Mouse (Mus musculus) ovary, postnatal 10 days (tissue): Measurements from ENCODE around the gene Pygm.

Experiments used
- DNase-seq: peaks from one replicate; pipeline ENCODE4 v3.0.0; 2022; ENCODE audit warnings: low spot score

The Pygm gene

DNA sequence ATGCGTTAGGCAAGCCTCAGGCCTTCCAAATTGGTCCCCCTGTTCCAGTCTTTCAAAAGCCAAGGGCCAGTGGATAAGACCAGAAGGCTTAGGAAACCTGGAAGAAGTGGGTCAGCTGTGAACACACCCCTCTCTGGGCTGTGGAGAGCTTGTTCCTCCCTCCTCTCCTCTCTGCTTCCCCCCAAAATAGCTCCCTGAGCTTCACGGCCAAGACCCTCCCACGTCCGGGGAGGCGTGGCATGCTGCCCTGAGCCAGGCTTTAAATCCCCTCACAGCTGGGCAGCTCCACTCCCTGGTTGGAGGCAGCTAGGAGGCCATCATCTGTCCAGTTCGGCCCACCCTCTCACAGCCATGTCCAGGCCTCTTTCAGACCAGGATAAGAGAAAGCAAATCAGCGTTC is at the start of gene Pygm:
Pygm (plus strand) TSS at position 272 of the 400 bp plus-strand sequence.
- DNase-seq: peak; percentile 59

DNA sequence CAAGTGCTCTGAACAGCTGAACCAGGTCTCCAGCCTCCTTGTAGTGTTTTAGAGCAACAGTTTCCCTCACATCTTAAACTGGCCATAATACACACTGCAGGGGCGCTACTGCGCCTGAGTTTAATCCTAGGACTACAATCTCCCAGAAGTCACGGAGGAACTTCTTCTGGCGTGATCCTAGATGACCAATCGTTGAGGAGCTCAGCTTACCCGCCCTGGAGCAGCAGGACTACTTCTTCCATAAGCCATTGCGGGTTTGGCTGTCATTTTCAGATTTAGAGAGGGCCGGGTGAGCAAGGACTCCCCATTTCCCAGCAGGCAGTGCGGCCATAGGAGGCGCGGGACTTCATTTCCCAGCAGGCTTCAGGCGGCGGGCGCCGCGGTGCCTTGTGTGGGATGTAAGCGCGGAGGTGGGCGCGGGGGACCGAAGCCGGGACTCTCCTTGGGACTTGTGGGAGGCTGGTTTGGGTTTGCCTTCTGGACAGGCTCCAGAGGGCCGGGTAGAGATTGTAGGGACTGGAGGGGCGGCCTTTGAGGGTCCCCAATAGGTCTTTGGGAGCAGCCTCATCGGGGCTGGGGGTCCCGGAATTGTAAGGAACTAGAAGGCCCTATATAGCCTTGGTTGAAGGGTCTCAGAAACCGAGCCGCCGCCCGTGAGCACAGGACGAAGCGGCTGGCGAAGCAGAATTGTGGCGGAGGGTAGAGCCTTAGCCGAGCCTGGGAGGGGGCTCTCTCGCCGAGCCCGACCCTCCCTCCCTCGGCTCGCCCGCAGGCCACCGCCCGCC is 49.3 kb upstream of the Pygm start, which contains the start of gene Men1:
Men1 (plus strand) TSS at position 307 of the 785 bp plus-strand sequence.
- peak; percentile 77 for DNase-seq

DNA sequence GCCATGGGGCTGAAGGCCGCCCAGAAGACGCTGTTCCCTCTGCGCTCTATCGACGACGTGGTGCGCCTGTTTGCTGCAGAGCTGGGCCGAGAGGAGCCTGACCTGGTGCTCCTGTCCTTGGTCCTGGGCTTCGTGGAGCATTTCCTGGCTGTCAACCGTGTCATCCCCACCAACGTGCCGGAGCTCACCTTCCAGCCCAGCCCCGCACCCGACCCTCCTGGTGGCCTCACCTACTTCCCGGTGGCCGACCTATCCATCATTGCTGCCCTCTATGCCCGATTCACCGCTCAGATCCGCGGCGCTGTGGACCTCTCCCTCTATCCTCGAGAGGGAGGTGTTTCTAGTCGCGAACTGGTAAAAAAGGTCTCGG is 48.8 kb upstream of the Pygm start:
- DNase-seq: no peak

DNA sequence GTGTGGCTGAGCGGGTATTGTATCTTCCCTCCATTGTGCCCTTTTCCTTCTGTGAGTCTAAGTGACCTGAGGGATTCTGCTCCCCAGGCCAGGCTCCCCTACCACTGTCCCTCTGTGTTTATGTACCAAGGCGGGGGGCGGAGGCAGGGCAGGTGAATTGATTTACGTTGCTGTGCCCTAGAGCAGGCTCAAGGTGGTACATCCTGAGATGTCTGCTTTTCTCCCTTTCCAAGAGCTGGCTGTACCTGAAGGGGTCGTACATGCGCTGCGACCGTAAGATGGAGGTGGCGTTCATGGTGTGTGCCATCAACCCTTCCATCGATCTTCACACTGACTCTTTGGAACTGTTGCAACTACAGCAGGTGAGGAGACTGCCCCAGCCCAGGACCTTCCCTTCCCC is 47.3 kb upstream of the Pygm start:
- DNase-seq: no peak

DNA sequence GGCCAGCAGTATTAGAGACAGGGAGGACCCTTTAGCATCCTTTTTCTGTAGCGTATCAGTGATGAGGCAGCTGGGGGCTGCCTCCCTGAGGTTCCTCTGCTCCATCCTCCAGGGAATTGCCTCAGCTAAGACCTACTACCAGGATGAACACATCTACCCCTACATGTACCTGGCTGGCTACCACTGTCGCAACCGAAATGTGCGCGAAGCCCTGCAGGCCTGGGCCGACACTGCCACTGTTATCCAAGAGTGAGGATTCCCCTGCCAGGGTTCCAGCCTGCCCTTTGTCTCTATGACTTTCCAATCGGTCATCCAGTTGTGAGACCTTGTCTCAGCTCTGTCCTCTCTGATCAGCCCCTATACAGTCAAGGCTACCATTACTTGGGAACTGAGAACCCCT is 46.0 kb upstream of the Pygm start:
- DNase-seq: no peak

DNA sequence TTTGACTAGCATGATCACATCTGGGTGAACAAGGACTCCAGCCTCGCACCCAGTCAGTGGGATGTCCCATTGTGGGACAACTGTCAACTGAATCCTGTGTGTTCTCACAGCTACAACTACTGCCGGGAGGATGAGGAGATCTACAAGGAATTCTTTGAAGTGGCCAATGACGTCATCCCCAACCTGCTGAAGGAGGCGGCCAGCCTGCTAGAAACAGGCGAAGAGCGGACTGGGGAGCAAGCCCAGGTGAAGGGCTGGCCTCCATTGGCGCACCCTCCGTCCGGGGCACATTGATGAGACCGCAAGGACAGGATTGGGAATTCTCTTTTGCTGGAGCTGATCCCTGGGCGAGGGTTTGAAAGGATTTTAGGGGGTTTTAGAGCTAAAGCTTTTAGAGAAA is 45.5 kb upstream of the Pygm start:
- DNase-seq: no peak

DNA sequence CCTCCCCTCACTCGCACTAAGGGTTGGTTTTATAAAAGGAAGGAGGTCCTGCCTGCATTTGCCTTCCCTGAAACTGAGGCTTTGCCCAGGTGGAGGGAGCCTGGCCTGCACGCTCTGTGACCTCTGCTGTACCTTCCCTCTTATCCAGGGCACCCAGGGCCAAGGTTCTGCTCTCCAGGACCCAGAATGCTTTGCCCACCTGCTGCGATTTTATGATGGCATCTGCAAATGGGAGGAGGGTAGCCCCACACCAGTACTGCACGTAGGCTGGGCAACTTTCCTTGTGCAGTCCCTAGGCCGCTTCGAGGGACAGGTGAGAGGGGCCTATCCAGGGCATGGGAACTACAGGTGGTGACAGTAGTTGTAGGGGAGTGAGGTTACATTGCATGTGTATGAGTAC is 45.0 kb upstream of the Pygm start:
- no peak for DNase-seq

DNA sequence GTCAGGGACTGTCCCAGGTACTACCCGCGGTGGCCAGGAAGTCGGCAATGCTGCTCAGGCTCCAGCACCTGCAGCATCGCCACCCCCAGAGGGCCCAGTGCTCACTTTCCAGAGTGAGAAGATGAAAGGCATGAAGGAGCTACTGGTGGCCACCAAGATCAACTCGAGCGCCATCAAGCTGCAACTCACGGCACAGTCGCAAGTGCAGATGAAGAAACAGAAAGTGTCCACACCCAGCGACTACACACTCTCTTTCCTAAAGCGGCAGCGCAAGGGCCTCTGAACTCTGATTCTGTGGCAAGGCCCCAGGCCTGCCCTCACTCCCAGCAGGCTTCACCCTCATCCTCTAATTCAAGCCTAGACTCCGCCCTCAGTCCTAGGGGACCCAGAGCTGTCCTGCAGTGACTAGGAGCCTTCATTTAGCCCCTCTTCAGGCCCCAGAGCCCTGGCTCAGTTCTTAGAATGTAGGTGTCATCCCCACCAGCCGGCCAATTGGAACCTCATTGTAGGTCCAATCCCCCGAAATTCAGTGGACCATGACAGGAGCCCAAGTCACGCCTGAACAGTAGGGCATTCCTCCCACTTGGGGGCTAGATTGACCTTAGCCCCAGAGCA is 44.2 kb upstream of the Pygm start:
- DNase-seq: no peak

DNA sequence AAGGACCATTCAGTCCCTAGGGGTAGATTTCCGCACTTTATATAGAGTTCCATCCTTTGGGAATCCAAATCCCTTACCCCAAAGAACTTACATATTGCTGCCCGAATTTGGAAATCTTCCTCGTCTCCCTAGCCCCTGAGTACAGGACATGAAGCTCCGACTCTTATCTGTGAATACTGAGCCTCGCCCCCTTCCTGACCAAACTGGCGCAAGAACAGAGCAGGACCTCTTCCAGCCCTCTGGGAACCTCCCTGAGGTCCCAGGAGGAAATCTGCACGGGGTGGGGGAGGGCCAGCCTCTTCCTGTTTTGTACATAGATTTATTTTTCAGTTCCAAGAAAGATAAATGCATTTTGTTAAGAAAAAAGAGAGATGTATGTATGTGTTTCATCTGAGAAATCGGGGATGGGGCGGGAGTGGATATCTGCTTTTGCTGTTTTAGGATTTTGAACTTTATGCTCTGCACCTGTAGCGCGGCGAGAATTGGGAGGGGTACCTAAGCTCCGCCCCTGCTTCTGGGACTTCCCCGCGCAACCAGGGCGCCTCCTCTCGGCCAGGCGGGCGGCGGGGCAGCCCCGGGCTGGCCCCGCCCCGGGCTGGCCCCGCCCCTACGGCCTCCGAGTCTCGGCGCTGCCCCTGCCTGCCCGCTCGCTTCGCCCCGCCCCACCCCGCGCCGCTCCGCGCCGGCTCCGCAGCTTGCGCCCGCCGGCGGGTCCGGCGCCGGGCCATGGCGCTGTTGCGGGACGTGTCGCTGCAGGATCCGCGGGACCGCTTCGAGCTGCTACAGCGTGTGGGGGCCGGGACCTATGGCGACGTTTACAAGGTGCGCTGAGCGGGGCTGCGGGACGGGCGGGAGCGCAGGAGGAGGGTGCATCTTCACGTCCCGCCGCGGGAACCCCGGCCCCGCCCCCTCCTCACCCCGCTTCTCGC is 43.4 kb upstream of the Pygm start, which contains the start of gene Map4k2:
Map4k2 (plus strand) TSS at position 612 of the 929 bp plus-strand sequence.
- DNase-seq: peak; percentile 58

DNA sequence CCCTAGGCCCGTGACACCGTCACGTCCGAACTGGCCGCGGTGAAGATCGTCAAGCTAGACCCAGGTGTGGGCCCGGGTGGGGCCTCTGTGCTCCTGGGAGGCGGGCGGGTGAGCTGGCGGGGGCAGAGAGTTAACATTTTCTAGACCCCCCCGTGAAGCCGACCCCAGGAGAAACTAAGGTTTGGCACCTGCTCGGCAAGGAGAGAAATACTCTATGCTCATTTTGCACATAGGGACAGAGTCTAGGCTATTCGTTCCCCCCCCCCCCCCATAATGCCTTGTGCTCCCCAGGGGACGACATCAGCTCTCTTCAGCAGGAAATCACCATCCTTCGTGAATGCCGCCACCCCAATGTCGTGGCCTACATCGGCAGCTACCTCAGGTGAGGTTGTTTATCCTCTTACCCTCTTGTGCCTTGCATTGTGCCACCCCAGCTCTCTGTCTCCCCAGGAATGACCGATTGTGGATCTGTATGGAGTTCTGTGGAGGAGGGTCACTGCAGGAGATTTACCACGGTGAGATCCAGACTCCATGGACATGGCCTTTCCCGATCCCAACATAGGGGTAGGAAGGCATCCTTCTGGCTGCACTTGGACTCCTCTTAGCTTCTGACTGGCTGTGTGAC is 42.6 kb upstream of the Pygm start:
- DNase-seq: no peak

DNA sequence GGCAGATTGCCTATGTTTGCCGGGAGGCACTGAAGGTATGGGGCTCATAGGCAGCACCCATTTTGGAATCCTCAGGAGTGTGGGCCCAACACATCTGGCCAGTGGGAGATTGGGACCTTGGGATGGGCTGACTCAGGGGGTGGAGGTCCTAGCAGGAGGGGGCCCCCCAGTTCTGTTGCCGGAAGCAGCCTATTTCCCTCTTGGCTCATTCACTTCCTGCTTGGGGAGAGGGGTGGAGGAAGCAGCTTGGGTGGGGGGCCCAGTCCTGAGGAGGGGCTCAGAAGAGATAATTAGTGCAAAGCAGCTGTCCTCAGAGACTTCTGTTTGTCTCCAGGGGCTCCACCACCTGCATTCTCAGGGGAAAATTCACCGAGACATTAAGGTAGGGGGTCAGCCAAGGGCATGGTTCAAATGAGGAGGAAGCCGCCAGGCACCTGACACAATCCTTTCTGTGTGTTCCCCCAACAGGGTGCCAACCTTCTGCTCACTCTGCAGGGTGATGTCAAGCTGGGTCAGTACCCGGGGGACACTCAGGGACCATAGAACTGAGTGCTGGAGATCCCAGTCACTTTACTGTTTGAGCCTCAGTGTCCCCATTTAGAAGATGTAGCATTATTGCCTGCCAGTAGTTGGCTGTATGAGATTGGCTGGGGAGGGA is 41.8 kb upstream of the Pygm start:
- DNase-seq: no peak

DNA sequence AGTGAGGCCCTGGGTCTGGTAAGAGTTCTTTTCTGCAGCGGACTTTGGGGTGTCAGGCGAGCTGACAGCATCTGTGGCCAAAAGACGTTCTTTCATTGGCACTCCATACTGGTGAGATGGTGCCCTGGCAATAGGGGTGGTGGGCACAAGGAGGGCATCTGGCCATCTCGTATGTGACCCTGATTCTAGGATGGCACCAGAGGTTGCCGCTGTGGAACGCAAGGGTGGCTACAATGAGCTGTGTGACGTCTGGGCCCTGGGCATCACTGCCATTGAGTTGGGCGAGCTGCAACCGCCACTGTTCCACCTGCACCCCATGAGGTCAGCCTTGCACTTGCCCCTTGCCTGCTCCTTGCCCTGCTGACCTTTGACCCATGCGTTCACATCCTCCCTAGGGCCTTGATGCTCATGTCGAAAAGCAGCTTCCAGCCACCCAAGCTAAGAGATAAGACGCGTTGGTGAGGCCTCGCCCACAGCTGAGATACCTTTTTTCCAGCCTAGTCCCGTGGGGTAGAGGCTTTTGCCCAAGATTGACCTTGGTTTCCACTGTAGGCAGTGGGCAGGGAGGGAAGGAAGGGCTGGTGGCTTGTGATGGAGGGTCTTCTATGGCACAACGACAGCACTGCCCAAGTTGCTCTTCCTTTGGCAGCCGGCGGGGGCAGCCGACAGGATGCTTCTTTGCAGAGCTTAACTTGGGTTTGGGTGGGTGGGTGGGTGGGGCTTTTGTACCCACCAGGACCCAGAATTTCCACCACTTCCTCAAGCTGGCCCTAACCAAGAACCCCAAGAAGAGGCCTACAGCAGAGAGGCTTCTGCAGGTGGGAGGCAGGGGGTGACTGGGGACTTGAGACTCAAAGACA is 40.9 kb upstream of the Pygm start:
- DNase-seq: no peak

DNA sequence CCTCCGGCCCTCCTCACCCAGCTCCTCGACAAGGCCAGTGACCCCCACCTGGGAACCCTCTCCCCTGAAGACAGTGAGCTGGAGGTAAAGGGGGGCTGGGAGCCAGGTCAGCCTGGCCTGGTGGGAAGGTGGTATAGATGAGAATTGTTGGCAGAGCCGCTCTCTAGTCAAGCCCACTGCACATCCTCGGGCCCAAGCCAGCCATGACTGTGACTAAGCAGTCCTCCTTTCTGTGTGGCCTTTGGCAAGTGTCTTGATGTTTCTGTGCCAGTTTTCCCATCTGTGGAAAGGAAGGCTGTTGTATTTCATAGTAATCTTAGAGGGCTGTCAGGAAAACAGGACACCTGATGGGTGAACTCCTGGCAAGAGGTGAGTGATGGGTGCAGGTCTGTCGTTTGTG is 40.2 kb upstream of the Pygm start:
- no peak for DNase-seq

DNA sequence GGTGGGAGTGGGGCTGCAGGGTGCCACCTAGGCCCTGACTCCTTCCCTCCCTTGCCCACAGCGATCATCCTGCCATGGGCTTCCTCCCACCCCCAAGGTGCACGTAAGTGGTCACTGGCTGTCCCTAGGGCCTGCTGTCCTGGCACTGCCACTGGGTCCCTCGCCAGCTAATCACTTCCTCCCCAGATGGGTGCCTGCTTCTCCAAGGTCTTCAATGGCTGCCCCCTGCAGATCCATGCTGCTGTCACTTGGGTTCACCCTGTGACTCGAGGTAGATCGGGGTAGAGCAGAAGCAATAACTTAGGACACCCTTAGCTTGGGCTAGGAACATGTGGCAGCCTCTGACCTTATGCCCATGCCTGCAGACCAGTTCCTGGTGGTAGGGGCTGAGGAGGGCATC is 38.2 kb upstream of the Pygm start:
- no peak for DNase-seq

DNA sequence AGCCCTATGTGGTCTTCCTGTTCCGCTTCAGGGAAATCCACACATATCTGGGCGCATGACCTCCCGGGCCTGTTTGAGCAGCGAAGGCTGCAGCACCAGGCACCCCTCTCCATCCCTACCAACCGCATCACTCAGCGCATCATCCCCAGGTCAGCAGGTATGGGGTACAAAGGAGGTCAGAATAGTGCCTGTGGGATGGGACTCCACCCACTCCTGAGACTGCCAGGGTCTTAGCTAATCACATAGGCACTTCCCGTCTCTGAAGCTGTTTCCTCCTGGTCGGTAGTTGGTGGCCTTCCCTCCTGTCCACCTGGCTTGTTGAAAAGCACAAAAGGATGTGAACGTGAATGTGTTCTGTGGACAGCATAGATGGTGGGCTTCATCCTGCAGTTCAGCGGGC is 37.5 kb upstream of the Pygm start:
- no peak for DNase-seq

DNA sequence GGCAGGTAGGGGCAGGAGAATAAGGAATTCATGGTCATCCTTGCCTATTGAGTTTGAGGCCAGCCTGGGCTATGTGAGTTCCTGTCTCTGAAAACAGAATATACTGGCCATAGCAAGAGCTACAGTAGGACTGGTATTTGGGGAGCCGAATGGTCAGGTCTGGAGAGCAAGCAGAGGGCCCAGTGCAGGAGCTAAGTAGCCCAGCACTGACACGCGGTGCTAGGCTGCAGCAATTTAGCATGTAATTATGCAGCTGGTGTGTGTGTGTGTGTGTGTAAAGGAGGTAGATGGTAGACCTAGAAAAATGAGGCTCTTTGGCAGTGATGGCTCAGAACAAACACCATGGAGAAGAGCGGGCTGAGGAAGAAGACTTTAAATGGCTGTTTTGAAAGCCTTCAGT is 36.6 kb upstream of the Pygm start:
- DNase-seq: no peak

DNA sequence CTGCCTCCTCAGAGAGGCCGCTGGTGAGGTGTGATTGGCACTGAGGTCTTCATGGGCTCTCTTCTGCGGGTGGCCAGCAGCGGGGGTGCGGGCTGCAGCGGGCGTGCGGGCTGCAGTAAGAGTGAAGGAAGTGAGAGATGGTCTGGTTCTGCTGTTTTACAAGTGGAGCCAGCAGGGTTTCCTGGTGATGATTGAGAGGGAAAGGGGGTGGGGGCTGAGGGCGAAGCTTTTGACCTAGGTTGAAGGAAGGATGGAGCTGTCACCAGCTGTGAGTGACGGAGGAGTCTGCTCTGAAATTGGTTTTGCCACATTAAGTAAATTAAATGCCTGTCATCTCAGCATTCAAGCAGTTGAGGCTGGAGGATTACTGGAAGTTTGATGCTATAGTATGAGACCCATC is 35.5 kb upstream of the Pygm start:
- no peak for DNase-seq

DNA sequence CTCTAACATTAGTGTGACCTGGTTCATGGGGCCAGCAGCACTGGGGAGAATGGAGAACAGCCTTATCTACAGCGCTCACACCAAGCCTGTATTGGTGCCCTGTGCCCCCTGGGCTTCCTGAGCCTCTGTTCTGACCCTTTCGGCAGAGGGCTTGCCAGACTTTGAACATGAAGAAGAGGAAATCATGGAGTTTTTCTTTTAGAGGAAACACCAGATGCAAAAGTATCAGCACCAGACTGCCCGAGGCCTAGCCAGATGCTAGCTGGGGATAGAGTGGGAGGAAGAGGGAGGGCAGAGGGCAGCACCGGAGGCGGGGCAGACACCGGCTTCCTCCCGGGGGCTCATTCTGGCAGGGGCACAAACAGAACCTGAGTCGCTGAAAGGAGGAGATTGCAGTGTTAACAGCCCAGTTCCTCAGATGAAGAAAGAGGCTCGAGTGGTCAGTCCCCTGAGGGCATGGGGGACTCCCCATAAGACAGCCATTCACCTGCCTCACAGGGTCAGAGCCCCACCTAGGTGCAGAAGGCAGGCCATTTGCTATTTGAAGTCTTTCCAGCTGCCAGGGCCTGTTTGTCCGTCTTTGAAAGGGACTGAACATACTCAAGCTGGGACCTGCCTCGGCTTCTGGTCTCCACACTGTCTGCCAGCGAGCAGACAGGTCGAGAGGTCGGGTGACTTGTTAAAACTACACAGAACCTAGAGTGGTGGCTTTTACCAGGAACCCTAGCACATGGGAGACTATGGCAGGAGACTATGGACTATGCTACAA is 34.8 kb upstream of the Pygm start:
- DNase-seq: no peak

DNA sequence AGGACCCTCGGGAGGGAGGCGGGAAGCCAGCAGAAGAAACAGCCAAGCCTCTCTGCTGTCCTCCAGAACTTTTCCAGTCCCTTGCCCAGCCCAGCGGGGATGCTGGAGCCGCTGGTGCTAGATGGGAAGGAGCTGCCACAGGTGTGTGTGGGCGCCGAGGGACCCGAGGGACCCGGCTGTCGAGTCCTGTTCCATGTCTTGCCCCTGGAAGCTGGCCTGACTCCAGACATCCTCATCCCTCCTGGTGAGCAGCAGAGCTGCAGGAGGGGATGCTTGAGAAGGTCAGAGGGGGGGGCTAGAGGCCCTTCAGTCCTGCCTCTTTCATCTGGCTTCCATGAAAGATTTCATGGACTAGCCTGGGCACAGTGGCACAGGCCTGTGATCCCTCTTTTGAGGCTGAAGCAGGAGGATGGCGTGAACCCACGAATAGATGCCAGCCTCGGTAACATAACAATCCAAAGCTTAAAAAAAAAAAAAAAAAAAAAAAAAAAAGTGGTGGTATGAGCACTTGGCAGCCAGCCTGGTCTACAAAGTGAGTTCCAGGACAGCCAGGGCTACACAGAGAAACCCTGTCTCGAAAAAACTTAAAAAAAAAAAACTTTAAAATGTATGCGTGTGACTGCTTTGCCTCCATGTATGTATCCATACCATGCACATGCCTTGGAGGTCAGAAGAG is 32.6 kb upstream of the Pygm start:
- no peak for DNase-seq
